Mouse (Mus musculus) midbrain, embryonic 11.5 days (tissue): ENCODE measurements at regions not wholly inside any gene's neighbourhood (a gene's known extent, or its start where the extent isn't known, plus 50 kb on each side); places are given as distances from the start of the nearest gene placed in this dataset.

Experiments used
- ATAC-seq: fragments of 200-750 bp; cut with Nextera tagmentation; 2 replicates; pipeline ENCODE4 v1.8.0; 2017; ENCODE audit warnings: moderate TSS enrichment, moderate library complexity; ENCODE audit not compliant: low FRiP score
- DNase-seq: peaks from one replicate; pipeline ENCODE4 v3.0.0; 2015; ENCODE audit warnings: low spot score; ENCODE audit errors: missing footprints
- H3K27ac ChIP-seq: fragments of 300-500 bp; sonication (generic); 2 replicates; pipeline ENCODE4 v1.5.1; 2014; ENCODE audit warnings: low read depth, low read length
- H3K27me3 ChIP-seq: fragments of 300-500 bp; sonication (generic); 2 replicates; pipeline ENCODE4 v1.6.1; 2014; ENCODE audit warnings: mild to moderate bottlenecking, low read length, moderate library complexity, mixed read lengths; ENCODE audit not compliant: control insufficient read depth, insufficient read depth
- H3K36me3 ChIP-seq: fragments of 300-500 bp; sonication (generic); 2 replicates; pipeline ENCODE4 v1.6.1; 2014; ENCODE audit warnings: mild to moderate bottlenecking, low read length, moderate library complexity, mixed read lengths; ENCODE audit not compliant: control insufficient read depth, insufficient read depth
- H3K4me1 ChIP-seq: fragments of 300-500 bp; sonication (generic); 2 replicates; pipeline ENCODE4 v1.6.1; 2014; ENCODE audit warnings: low read length; ENCODE audit not compliant: control insufficient read depth, insufficient read depth
- H3K4me2 ChIP-seq: fragments of 300-500 bp; sonication (generic); 2 replicates; pipeline ENCODE4 v1.6.1; 2014; ENCODE audit warnings: mild to moderate bottlenecking, moderate library complexity
- H3K4me3 ChIP-seq: fragments of 300-500 bp; sonication (generic); 2 replicates; pipeline ENCODE4 v1.5.1; 2014; ENCODE audit warnings: low read depth, low read length
- H3K9ac ChIP-seq: fragments of 300-500 bp; sonication (generic); 2 replicates; pipeline ENCODE4 v1.6.1; 2014; ENCODE audit warnings: low read length
- H3K9me3 ChIP-seq: fragments of 300-500 bp; sonication (generic); 2 replicates; pipeline ENCODE4 v1.6.1; 2016; ENCODE audit warnings: low read length; ENCODE audit not compliant: control insufficient read depth
- WGBS: fragments of 180-500 bp; shearing (Covaris S2); extraction: QIAGEN DNeasy Blood & Tissue Kit; methylation state at CpG from one replicate; pipeline ENCODE4 v1.1.7; 2014; 5-methylcytosine and 5-hydroxymethylcytosine counted together

GRCm38 (mm10) chr10:56486584-56486983, 109.5 kb downstream of the Gja1 start:
- WGBS, result 84% methylated on average over 6 of the region's 6 CpGs
- H3K4me3 ChIP-seq, result no peak overlapping the region
- H3K9ac ChIP-seq, result no peak overlapping the region
- no peaks in the 10 kb centered on the region for H3K36me3 ChIP-seq
- H3K27ac ChIP-seq, result no peak overlapping the region
- no peak for ATAC-seq
- H3K27me3 ChIP-seq, result no peaks in the 10 kb centered on the region
- H3K4me2 ChIP-seq, result no peak overlapping the region
- no peaks in the 10 kb centered on the region for H3K4me1 ChIP-seq
- no peak for DNase-seq
- H3K9me3 ChIP-seq, result no peaks in the 10 kb centered on the region

- Histone ChIP-seq H3K4me1 (no peaks in the 10 kb centered on the region), H3K36me3 (no peaks in the 10 kb centered on the region), H3K4me3 (no peak overlapping the region), H3K27me3 (no peaks in the 10 kb centered on the region), H3K9ac (no peak overlapping the region), H3K27ac (no peak overlapping the region), H3K4me2 (no peak overlapping the region), H3K9me3 (no peaks in the 10 kb centered on the region)
- DNase-seq (no peak), ATAC-seq (no peak)
- WGBS, result 66% methylated on average over 1 of the region's 1 CpGs
Observed at GRCm38 (mm10) chr10:56493461-56493860, 116.3 kb downstream of the Gja1 start.

- Histone ChIP-seq H3K27me3 (no peaks in the 10 kb centered on the region), H3K9me3 (no peaks in the 10 kb centered on the region), H3K4me1 (no peaks in the 10 kb centered on the region), H3K4me2 (no peak overlapping the region), H3K9ac (no peak overlapping the region), H3K36me3 (no peaks in the 10 kb centered on the region), H3K4me3 (no peak overlapping the region), H3K27ac (no peak overlapping the region)
- ATAC-seq (no peak), DNase-seq (no peak)
- WGBS, result 90% methylated on average over 4 of the region's 4 CpGs
Observed at GRCm38 (mm10) chr10:56495352-56495751, 118.2 kb downstream of the Gja1 start.

GRCm38 (mm10) chr10:56519041-56519440, 141.9 kb downstream of the Gja1 start:
- WGBS, result 91% methylated on average over 1 of the region's 1 CpGs
- no peak for ATAC-seq
- no peaks in the 10 kb centered on the region for H3K9me3 ChIP-seq
- DNase-seq, result no peak
- H3K9ac ChIP-seq, result no peak overlapping the region
- H3K4me3 ChIP-seq, result no peak overlapping the region
- no peaks in the 10 kb centered on the region for H3K27me3 ChIP-seq
- H3K4me1 ChIP-seq, result no peaks in the 10 kb centered on the region
- H3K4me2 ChIP-seq, result no peak overlapping the region
- no peak overlapping the region for H3K27ac ChIP-seq
- no peaks in the 10 kb centered on the region for H3K36me3 ChIP-seq

- no peak for DNase-seq
- Histone ChIP-seq H3K9ac (no peak overlapping the region), H3K4me2 (no peak overlapping the region), H3K27ac (no peak overlapping the region), H3K27me3 (no peaks in the 10 kb centered on the region), H3K4me3 (no peak overlapping the region), H3K4me1 (no peaks in the 10 kb centered on the region), H3K36me3 (no peaks in the 10 kb centered on the region), H3K9me3 (no peaks in the 10 kb centered on the region; the same call in 1 of the 2 replicates)
- ATAC-seq, result no peak
- WGBS, result 69% methylated on average over 2 of the region's 2 CpGs
Observed at GRCm38 (mm10) chr10:56525791-56526190, 148.7 kb downstream of the Gja1 start.

GRCm38 (mm10) chr10:56537091-56537490, 160.0 kb downstream of the Gja1 start:
- Histone ChIP-seq H3K27me3 (no peaks in the 10 kb centered on the region), H3K36me3 (no peaks in the 10 kb centered on the region), H3K9me3 (no peaks in the 10 kb centered on the region), H3K27ac (no peak overlapping the region), H3K4me3 (no peak overlapping the region), H3K4me2 (no peak overlapping the region), H3K9ac (no peak overlapping the region), H3K4me1 (no peaks in the 10 kb centered on the region)
- DNase-seq (no peak), ATAC-seq (no peak)
- WGBS, result 68% methylated on average over 4 of the region's 4 CpGs

GRCm38 (mm10) chr10:56539827-56540511, 162.8 kb downstream of the Gja1 start:
- ATAC-seq (no peak), DNase-seq (no peak)
- H3K9ac ChIP-seq, result no peak overlapping the region
- no peaks in the 10 kb centered on the region for H3K36me3 ChIP-seq
- no peak overlapping the region for H3K4me3 ChIP-seq
- 83% methylated on average over 5 of the region's 5 CpGs for WGBS
- H3K4me1 ChIP-seq, result no peaks in the 10 kb centered on the region
- H3K27me3 ChIP-seq, result no peaks in the 10 kb centered on the region
- H3K4me2 ChIP-seq, result no peak overlapping the region
- no peaks in the 10 kb centered on the region for H3K9me3 ChIP-seq
- H3K27ac ChIP-seq, result no peak overlapping the region

- ATAC-seq (no peak), DNase-seq (no peak)
- no peaks in the 10 kb centered on the region for H3K9me3 ChIP-seq
- H3K4me2 ChIP-seq, result no peak overlapping the region
- no peaks in the 10 kb centered on the region for H3K27me3 ChIP-seq
- H3K36me3 ChIP-seq, result no peaks in the 10 kb centered on the region
- no peaks in the 10 kb centered on the region for H3K4me1 ChIP-seq
- no peak overlapping the region for H3K9ac ChIP-seq
- no peak overlapping the region for H3K27ac ChIP-seq
- no peak overlapping the region for H3K4me3 ChIP-seq
- WGBS, result 89% methylated on average over 3 of the region's 3 CpGs
Observed at GRCm38 (mm10) chr10:56542106-56542505, 165.0 kb downstream of the Gja1 start.

- H3K36me3 ChIP-seq, result no peaks in the 10 kb centered on the region
- WGBS, result 84% methylated on average over 3 of the region's 3 CpGs
- H3K27ac ChIP-seq, result no peak overlapping the region
- H3K9ac ChIP-seq, result no peak overlapping the region
- ATAC-seq, result no peak
- no peaks in the 10 kb centered on the region for H3K27me3 ChIP-seq
- no peaks in the 10 kb centered on the region for H3K4me1 ChIP-seq
- no peak for DNase-seq
- no peak overlapping the region for H3K4me3 ChIP-seq
- H3K4me2 ChIP-seq, result no peak overlapping the region
- H3K9me3 ChIP-seq, result no peaks in the 10 kb centered on the region
Observed at GRCm38 (mm10) chr10:56545989-56546388, 168.9 kb downstream of the Gja1 start.
